Mouse (Mus musculus): ENCODE data around the gene Ubac1. TPM values are rescaled to one million over a fixed set of nuclear protein-coding genes. Genes with fewer than 3 reads are reported as not detected.

The Ubac1 gene
- total RNA-seq, 2 experiments from 2014 or later: 563 to 630 TPM

- no peak; the same call in 1 of the 2 replicates for ATAC-seq (replicated peaks; ENCODE audit: low FRiP score, poor library complexity, severe bottlenecking)
Observed at GRCm38 (mm10) chr2:26030288-26030687, 8.7 kb upstream of the Ubac1 start.

GRCm38 (mm10) chr2:26024138-26025075, 2.9 kb upstream of the Ubac1 start:
- ATAC-seq (replicated peaks; ENCODE audit: low FRiP score, poor library complexity, severe bottlenecking): peak; percentile 45

- ATAC-seq (replicated peaks; ENCODE audit: low FRiP score, poor library complexity, severe bottlenecking): no peak
Observed at GRCm38 (mm10) chr2:26022626-26023025, 1.1 kb upstream of the Ubac1 start.

- no peak for ATAC-seq (replicated peaks; ENCODE audit: low FRiP score, poor library complexity, severe bottlenecking)
Observed at GRCm38 (mm10) chr2:26022258-26022565, 665 bp upstream of the Ubac1 start.

DNA sequence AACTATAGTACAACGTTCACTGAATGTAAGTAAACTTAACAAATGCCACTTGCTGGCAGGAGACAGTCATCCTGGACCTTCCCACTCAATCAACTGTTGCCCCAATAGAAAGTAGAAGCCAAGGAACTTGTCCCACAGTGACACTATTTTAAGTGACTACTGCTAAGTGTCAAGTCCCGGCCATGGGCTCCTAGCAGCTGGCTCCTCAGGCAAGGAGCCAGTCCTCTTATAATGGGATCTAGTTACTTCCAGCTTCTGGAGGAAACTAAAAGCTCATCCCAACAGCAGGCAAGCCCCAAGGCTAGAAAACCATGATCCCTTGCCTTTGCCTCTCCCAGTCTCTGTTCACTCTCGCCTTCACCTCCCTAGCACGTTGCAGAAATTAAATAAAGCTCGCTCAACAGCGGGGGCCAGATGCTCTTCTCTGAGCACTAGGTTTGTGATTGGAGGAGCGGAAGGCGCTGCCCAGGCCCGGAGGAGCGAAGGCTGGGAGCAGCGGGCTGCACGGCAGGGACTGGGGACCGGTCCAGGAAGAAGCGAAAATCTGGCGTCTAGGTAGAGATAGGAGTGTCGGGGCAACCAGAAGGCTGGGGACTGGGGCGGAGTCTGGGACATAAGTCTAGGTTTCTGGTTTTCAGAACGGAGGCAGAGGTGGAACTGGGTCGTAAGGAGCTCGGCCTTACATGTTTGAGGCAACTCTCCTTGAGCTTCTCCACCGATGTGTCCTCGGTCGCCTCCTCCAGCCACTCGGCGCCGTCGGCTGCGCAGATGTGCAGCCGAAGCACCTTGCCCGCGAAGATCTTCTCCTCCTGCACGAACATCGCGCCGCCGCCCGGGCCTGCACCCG, 610 bp downstream of the Ubac1 start:
- peak; percentile 39 for ATAC-seq (replicated peaks; ENCODE audit: low FRiP score, poor library complexity, severe bottlenecking)

GRCm38 (mm10) chr2:26019923-26020322, 1.6 kb downstream of the Ubac1 start:
- peak; percentile 47 for ATAC-seq (replicated peaks; ENCODE audit: low FRiP score, poor library complexity, severe bottlenecking)

DNA sequence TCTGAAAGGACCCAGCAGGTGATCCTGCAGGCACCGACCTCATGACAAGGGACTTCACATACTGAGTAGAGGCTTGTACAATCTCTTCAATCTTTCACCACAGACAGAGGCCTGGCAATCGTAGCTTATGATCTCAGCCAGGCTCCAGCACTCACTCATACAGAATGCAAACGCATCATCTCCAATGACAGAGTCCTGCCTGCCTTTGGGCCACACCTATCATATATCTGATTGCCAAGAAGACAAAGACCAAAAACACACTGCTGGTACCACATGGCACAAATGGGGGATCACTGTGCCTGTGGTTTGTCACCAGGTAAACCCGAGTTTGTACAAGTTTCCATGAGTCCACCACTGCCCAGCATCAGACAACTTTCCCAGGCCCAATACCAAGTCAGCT, 4.2 kb downstream of the Ubac1 start:
- no peak for ATAC-seq (replicated peaks; ENCODE audit: low FRiP score, poor library complexity, severe bottlenecking)

DNA sequence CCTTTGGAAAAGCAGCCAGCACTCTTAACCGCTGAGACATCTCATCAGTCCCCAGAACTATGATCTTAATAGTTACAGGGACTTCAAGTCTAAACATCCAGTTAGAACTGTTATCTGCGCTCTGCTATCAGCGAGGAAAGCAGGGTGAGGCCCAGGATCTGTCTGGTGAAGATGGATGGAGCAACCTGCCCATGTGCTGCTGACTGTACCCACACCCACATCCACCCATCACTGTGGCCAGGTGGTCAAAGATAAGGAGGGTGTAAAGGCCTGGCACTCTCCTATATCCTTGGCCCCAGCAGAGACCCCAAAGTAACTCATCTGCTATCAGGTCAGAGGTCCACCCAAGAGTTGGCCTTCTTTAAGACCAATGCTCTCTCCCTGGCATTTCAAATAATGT, 7.9 kb downstream of the Ubac1 start:
- ATAC-seq (replicated peaks; ENCODE audit: low FRiP score, poor library complexity, severe bottlenecking): peak; percentile 89

DNA sequence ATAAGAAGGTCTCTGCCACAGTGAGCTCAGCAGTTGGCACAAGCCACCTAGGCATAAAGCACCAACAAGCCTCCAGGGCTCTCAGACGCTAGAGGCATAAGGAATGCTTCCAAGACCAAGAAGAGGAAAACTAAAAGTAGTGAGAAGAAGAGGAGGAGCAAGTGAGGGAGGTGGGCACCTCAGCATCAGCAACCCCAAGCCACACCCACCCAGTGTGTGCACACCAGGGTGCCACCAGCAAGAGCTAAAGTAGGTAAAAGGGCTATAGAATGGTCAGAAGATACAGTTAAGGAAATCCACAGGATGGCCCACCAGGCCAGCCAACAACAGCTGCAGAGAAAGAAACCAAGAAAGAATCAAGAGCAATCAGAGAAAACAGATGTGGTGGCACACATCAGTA, 10.1 kb downstream of the Ubac1 start:
- ATAC-seq (replicated peaks; ENCODE audit: low FRiP score, poor library complexity, severe bottlenecking): peak; percentile 62

DNA sequence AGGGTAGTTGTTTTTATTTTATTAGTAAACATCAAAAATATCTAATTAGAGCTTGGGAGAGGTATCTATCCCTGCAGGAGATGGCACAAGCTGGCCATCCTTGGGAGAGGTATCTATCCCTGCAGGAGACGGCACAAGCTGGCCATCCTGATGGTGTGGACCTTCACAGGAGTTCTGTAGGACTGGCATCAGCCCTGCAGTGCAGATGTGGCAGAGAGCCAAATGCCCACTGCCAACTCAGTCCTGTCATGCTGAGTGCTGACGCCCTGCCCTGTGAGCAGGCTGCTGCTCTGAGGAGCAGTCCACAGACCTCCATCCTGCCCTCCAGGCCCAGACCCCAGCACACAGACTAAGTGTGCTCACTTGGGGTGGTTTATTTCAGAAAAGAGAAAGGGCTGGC, 19.5 kb downstream of the Ubac1 start:
- ATAC-seq (replicated peaks; ENCODE audit: low FRiP score, poor library complexity, severe bottlenecking): no peak

DNA sequence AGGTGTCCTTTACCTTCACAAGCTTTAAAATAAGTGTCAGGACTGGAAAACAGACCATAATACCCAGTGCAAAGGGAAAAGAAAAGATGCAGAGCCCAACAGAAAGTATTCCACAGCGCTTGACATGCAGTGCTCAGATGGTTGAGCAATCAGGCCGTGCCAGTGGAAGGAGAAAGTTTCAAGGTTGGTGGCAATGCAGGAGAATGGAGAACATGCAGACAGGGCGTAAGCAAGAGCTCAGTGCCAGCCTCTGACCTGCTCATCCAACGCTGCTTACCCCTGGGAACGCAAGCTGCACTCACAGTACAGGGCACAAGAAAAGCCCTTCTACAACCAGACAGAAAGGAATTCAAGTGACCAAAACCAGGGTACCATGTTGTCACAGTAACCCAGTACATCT, 20.4 kb downstream of the Ubac1 start:
- ATAC-seq (replicated peaks; ENCODE audit: low FRiP score, poor library complexity, severe bottlenecking): no peak

DNA sequence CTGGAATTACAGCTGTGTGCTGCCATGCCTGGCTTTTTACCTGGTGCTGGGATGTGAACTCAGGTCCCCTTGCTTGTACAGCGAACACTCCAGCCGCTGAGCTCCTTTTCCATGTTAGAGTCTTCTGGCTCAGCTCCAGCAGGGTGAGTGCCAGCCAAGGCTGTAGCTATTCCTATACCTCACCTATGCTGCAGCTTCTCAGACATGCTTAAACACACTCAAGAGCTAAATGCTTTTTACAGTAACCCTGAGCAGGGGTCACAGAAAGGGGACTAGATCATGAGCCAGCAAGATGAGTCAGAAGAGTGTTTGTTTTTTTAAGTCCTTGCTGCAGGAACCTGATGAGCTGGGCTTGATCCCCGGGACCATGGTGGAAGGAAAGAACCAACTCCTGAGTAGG, 23.8 kb downstream of the Ubac1 start:
- ATAC-seq (replicated peaks; ENCODE audit: low FRiP score, poor library complexity, severe bottlenecking): no peak

GRCm38 (mm10) chr2:25994791-25995190, 26.8 kb downstream of the Ubac1 start:
- no peak for ATAC-seq (replicated peaks; ENCODE audit: low FRiP score, poor library complexity, severe bottlenecking)

- ATAC-seq (replicated peaks; ENCODE audit: low FRiP score, poor library complexity, severe bottlenecking): no peak
Observed at GRCm38 (mm10) chr2:25992285-25992684, 29.3 kb downstream of the Ubac1 start.

GRCm38 (mm10) chr2:25989651-25990050, 31.9 kb downstream of the Ubac1 start:
- ATAC-seq (replicated peaks; ENCODE audit: low FRiP score, poor library complexity, severe bottlenecking): no peak

DNA sequence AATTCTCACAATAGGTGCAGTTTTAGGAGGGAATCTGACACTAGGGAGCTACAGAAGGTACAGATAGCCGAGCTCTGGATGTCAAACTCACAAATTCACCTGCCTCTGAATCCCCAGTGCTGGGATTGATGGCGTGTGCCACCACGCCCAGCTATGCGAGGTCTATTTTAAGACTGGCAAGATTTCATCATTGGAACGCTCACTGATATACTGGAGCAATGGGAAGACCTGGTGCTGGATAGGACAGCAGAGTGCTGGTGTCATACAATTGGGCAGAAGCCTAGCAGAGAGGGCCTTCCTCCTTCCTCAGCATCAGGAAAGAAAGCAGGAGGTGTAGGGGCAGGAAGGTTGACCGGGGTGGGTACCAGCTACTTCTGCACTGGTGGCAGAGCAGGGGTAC, 33.7 kb downstream of the Ubac1 start:
- ATAC-seq (replicated peaks; ENCODE audit: low FRiP score, poor library complexity, severe bottlenecking): no peak

- ATAC-seq (replicated peaks; ENCODE audit: low FRiP score, poor library complexity, severe bottlenecking): no peak
Observed at GRCm38 (mm10) chr2:25986601-25987000, 34.9 kb downstream of the Ubac1 start.

- ATAC-seq (replicated peaks; ENCODE audit: low FRiP score, poor library complexity, severe bottlenecking): peak; percentile 89
Observed at GRCm38 (mm10) chr2:25983159-25983907, 38.2 kb downstream of the Ubac1 start, which contains the start of gene Camsap1. Gene Camsap1 (minus strand): TSS chr2:25983282.

- ATAC-seq (replicated peaks; ENCODE audit: low FRiP score, poor library complexity, severe bottlenecking): no peak
Observed at GRCm38 (mm10) chr2:25982426-25983091, 39.0 kb downstream of the Ubac1 start.

DNA sequence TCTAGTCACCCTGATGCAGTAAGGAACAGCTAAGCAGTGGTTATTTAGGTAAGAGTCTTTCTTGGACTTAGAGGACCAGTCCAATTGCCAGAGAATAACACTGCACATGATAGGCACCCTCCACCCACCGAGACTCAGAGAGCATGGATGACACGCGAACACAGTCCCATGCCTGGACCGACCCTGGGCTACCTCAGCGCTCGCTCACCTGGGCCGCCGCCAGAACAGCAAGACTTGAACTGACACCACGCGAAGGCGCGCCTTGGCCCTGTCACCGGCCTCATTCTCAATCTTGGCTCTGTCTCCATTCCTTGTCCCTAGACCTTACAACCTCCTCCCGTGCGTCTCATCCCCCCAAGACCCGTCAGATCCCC, 39.5 kb downstream of the Ubac1 start:
- peak; percentile 40 for ATAC-seq (replicated peaks; ENCODE audit: low FRiP score, poor library complexity, severe bottlenecking)
